Mouse (Mus musculus): ENCODE measurements around the gene Cybc1.

The Cybc1 gene

GRCm38 (mm10) chr11:121229018-121229439 is at the start of gene Cybc1:
Gene Cybc1, minus strand, starts transcription at chr11:121229322.
- peak; percentile 73 for DNase-seq (ENCODE audit: low read depth)

- DNase-seq (ENCODE audit: low read depth), result no peak
Observed at GRCm38 (mm10) chr11:121278011-121278410, 48.9 kb upstream of the Cybc1 start.

GRCm38 (mm10) chr11:121277516-121277915 is 48.4 kb upstream of the Cybc1 start:
- no peak for DNase-seq (ENCODE audit: low read depth)

DNA sequence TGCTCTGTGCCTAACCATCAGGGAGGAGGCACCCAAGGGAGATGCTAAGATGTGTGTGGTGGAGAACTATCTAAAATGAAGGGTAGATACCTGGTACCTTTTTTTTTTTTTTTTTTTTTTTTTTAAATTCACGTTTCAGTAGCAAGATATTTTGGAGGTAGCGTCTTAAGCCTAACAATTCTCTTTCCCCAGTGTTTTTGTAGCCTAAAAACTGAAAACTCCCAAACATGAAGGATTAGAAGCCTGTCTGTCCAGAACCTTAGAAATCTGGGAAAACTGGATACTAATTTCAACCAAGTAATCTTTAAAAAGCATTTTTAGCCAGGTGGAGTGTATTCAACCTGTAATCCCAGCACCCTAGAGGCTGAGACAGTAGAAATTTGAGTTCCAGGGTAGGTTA is 32.0 kb upstream of the Cybc1 start:
- no peak for DNase-seq (ENCODE audit: low read depth)

GRCm38 (mm10) chr11:121260211-121260906 is 31.2 kb upstream of the Cybc1 start:
- no peak for DNase-seq (ENCODE audit: low read depth)

DNA sequence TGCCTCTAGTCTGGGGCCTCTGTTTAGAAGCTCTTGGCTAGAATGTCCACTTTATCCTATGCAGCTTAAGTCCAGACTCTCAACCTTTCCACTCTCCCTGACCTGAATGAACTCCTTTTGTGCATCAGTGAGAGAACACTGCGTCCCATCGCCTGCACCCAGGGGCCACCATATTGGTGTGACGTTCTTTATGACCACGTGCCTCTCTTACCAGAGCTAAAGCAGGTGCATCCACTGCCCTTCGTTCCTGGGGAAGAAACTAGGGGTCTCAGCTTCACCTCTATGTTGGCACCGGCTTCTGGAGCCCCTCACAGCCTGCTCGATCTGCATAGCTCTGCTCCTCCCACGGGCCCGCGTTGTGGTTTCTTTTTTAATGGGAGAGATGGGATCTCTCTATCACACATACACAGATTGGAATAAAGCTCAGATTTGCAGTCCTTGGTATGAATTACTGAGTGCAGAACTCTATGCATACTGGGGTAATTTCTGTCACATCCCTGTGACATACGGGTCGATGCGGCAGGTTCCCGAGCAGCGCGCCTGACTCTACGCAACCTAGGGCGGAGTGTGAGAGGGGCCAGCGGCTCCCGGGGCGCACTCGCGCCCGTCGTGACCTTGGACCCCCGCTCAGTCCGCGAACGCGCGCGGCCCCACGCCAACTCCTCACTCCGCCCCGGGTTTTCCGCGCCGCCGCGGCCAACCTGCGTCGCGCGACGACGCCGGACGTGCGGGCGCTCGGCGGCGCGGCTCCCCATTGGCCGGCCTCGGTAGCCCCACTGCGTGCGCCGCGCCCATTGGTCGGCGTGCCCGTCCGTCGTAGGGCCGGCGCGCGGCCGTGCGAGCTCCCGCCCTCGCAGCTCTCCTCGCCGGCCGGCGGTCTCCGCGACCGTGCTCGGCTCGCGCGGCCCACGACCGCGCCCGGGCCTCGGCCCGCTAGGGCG is 30.3 kb upstream of the Cybc1 start, which contains the start of gene Foxk2:
Gene Foxk2 (plus strand): TSS at position 831 of the 941 bp plus-strand sequence.
- DNase-seq (ENCODE audit: low read depth), result peak; percentile 76

- DNase-seq (ENCODE audit: low read depth), result no peak
Observed at GRCm38 (mm10) chr11:121250196-121250595, 21.1 kb upstream of the Cybc1 start.

DNA sequence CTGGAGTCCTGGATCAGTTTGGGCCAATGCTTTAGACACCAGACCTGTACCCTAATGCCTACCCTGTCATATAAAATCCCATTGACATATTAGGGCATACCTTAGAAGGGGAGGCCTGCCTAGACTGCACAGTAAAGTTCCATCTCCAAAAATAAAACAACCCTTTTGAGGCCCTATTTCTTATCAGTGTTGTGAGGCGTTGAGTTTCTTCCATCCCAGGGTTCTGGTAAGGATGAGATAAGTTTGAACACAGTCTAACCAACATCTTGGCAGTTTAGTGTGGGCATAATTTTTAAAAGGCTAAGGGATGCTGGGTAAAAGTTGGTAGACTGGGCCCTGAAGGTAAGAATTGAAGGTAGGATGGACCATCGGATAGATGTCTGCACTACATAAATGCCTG is 10.5 kb upstream of the Cybc1 start:
- DNase-seq (ENCODE audit: low read depth), result peak; percentile 67

GRCm38 (mm10) chr11:121237345-121238128 is 8.4 kb upstream of the Cybc1 start:
- DNase-seq (ENCODE audit: low read depth), result peak; percentile 69

GRCm38 (mm10) chr11:121236564-121237344 is 7.6 kb upstream of the Cybc1 start, which contains the start of gene Narf:
Gene Narf, plus strand, starts transcription at chr11:121237253.
- DNase-seq (ENCODE audit: low read depth), result peak; percentile 100

GRCm38 (mm10) chr11:121235475-121236238 is 6.5 kb upstream of the Cybc1 start:
- DNase-seq (ENCODE audit: low read depth), result peak; percentile 67

- DNase-seq (ENCODE audit: low read depth), result no peak
Observed at GRCm38 (mm10) chr11:121232706-121233105, 3.6 kb upstream of the Cybc1 start.

GRCm38 (mm10) chr11:121231628-121232291 is 2.6 kb upstream of the Cybc1 start:
- peak; percentile 21 for DNase-seq (ENCODE audit: low read depth)

DNA sequence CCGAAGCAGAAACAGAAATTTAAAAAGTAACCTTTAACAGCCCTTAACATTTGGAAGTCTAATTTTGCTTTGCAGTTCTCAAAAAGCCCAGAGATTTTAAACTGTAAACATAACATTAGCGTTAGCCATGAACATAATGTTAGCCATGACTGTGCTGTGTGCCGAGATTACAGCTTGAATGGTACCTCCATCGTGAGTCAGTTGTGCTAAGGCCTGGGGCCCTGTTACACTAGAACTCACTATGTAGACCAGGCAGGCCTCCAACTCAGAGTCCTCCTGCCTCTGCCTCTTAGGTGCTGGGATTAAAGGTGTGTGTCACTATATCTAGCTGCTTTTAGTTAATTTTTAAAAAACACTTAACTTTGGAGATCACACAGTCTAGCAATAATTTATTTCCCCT is 2.1 kb upstream of the Cybc1 start:
- no peak for DNase-seq (ENCODE audit: low read depth)

GRCm38 (mm10) chr11:121228129-121229017 is 749 bp downstream of the Cybc1 start:
- no peak for DNase-seq (ENCODE audit: low read depth)

DNA sequence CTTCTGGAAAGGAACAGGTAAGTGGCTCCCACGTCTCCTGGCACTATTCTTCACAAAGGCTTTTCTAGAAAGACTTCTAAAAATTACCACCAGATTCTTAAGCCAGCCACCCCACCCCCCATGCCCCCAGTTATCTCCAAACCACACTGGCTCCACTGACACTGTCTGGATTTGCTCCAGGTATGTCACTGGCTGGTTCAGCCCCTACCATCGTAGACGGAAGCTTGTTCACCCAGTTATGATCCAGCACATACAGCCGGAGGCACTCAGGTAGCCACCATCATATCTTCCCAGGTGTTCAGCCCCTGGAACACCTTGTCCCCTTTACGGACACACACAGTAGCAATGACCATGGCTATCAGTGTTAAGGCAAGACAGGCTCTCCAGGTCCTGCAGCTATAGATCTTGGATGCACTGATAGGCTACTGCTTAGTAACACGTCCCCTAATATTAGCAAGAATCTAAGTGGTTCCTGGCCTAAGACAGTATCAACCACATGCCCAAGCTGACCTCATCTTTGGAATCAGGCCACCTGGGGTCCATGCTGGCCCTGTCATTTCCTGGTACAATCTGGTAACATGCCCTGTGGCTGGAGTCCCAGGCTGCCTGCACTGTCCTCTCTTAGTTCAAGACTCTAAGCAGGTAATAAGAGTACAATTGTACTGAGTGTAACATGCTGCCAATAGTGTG is 7.7 kb downstream of the Cybc1 start:
- no peak for DNase-seq (ENCODE audit: low read depth)

GRCm38 (mm10) chr11:121220771-121221170 is 8.4 kb downstream of the Cybc1 start:
- DNase-seq (ENCODE audit: low read depth), result no peak

- no peak for DNase-seq (ENCODE audit: low read depth)
Observed at GRCm38 (mm10) chr11:121219776-121220175, 9.3 kb downstream of the Cybc1 start.
